Mouse (Mus musculus) E14TG2a.4 (cell line): ENCODE measurements around the gene Cyb5d1.

Source experiments
- CTCF ChIP-seq: conservative IDR thresholded peaks from 2 replicates; pipeline ENCODE4 v1.5.1; 2014; ENCODE audit warnings: low read length
- NANOG ChIP-seq: IDR thresholded peaks from 2 replicates; pipeline ENCODE4 v1.6.1; 2014; ENCODE audit warnings: borderline replicate concordance, low read length, mixed read lengths
- POU5F1 ChIP-seq: IDR thresholded peaks from 2 replicates; pipeline ENCODE4 v1.6.1; 2014; ENCODE audit warnings: low read length, borderline replicate concordance

- TF ChIP-seq CTCF (no peak), POU5F1 (no peak), NANOG (no peak)
These were observed 20.4 kb upstream of the Cyb5d1 start for GRCm38 (mm10) chr11:69415668-69416451.
